Mouse (Mus musculus): ENCODE measurements around the gene Urb1. TPM values are rescaled to one million over a fixed set of nuclear protein-coding genes. Genes with fewer than 3 reads are reported as not detected.

Gene Urb1
- polyA plus RNA-seq, 2 experiments from 2014 or later, result 3.9 to 4.6 TPM

- no peak for ATAC-seq
Observed at GRCm38 (mm10) chr16:90822981-90823380, 12.8 kb upstream of the Urb1 start.

GRCm38 (mm10) chr16:90822284-90822935 lies 12.2 kb upstream of the Urb1 start:
- no peak for ATAC-seq

DNA sequence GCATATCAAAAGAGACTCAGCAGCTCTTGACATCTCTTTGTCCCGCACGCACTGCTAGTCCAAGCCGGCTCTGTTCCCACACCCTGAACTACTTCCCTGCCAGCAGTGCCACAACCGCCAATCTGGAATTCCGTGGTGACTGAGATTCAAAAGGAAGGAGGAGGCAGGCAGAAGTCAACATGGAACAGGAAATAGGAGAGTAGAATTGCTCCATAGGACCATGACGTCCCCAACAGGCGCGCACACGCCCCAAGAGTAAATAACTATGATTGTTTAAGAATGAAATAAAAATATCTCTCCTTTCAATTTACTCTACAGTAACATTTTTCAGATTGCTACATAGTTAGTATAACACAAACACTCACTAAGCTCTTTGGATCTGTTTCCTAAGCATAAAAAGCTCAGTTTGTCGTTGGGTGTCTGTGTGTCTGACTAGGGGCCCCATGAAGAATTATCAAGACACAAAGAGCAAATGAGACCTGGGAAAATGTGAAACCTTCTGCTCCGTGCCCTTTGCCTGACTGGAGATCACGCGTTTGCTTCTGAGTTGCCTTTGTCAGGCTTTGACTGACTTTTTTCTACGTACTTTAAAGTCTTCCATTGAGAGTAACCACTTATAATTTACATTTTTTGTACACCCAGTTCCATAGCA lies 11.0 kb upstream of the Urb1 start:
- ATAC-seq, result no peak

GRCm38 (mm10) chr16:90820326-90820725 lies 10.1 kb upstream of the Urb1 start:
- no peak for ATAC-seq

GRCm38 (mm10) chr16:90812086-90812485 lies 1.9 kb upstream of the Urb1 start:
- ATAC-seq, result no peak

GRCm38 (mm10) chr16:90810716-90811256 lies 573 bp upstream of the Urb1 start:
- no peak for ATAC-seq

DNA sequence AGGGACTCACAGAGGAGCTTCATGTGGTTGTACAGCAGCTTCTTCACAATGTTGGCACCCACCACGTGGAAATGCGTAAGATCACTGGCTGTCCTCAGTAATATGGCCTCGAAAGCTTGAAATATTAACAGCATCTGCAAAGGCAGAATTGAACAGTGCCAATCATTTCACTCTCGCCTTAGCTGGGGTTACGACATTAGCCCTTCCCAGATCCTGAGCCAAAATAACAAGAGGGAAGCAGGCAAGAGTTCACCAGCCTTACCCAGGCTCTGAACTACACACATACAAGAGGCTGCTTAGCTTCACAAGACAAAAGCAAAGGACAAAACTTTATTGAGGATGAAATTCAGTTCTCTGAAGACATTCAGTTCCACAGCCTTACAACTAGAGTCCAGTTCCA lies 5.7 kb downstream of the Urb1 start:
- no peak for ATAC-seq

- ATAC-seq, result no peak
Observed at GRCm38 (mm10) chr16:90801928-90802327, 8.3 kb downstream of the Urb1 start.

- ATAC-seq, result no peak
Observed at GRCm38 (mm10) chr16:90801251-90801650, 9.0 kb downstream of the Urb1 start.

GRCm38 (mm10) chr16:90799840-90800239 lies 10.4 kb downstream of the Urb1 start:
- no peak for ATAC-seq

GRCm38 (mm10) chr16:90798848-90799247 lies 11.4 kb downstream of the Urb1 start:
- no peak for ATAC-seq

DNA sequence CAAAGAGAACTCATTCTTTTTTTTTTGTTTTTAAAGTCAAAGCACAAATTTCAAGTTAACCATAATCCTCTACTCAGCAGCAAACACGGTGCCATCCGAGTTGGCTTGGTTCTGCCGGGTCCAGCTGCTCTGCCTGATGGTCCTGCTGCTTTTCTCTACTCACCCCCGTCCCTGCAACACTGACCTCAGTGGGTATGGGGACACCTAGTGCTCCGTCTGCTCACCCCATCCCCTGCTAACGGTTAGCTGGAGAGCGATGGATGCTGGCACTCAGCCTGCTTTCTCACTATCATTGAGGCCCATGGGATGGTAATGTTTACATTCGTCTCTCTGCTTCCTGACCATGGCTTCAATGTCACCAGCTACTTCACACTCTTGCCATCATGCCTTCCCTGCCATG lies 11.8 kb downstream of the Urb1 start:
- no peak for ATAC-seq

- no peak for ATAC-seq
Observed at GRCm38 (mm10) chr16:90794708-90795107, 15.5 kb downstream of the Urb1 start.

- ATAC-seq, result no peak
Observed at GRCm38 (mm10) chr16:90792500-90792899, 17.7 kb downstream of the Urb1 start.

DNA sequence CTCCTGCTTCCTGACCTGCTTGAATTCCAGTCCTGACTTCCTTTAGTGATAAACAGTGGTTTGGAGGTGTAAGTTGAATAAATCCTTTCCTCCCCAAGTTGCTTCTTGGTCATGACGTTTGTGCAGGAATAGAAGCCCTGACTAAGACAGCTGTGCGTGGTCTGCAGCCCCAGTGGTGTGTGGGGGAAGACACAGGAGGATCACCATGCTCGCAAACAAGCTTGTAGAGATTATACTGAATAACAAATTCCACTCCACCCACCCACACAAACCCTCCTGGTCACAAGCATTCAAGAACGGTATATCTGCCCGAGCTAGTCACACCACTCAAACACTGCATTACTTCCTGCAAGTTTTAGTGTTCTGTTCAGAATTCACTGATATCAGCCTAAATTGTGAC lies 18.1 kb downstream of the Urb1 start:
- no peak for ATAC-seq

DNA sequence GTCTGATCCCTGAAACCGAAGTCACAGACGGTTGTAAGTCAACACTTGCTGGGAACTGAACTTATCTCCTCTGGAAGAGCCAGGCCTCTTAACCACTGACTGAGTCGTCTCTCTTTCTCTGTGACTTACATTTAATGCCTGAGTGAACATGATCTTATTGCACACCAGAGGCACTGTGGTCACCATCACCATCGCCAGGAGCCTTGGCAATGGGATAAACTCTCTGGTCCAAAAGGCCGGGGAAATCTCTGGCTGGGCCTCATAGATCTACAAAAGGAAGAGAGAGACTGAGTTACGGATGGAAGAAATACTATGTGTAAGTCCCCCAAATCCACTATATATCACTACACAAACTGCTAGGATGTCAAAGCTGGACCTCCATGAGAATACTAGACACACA lies 19.3 kb downstream of the Urb1 start:
- ATAC-seq, result no peak

DNA sequence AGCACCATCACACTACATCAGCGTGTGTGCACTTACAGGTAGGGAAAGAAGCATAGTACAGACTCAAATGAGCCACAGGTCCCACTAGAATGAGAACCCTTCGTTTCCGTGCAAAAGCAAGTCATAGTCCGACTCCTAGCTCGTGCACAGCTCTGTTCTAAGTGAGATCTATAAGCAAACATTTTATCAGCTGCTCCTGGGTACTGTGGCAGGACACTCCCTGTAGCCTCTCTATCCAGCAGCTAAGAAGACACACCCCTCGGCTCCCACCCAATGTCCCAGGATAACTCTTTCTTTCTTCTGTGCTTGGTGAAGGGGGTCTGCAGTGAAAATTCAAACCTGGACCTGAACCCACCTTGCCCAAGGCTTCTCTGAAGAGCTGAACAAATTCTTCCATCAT lies 21.6 kb downstream of the Urb1 start:
- no peak for ATAC-seq

- ATAC-seq, result no peak
Observed at GRCm38 (mm10) chr16:90785257-90785656, 25.0 kb downstream of the Urb1 start.

- no peak for ATAC-seq
Observed at GRCm38 (mm10) chr16:90783302-90783701, 26.9 kb downstream of the Urb1 start.

- ATAC-seq, result no peak
Observed at GRCm38 (mm10) chr16:90779783-90780182, 30.4 kb downstream of the Urb1 start.

GRCm38 (mm10) chr16:90775946-90776520 lies 34.2 kb downstream of the Urb1 start:
- no peak for ATAC-seq

- no peak for ATAC-seq
Observed at GRCm38 (mm10) chr16:90774646-90775045, 35.6 kb downstream of the Urb1 start.

DNA sequence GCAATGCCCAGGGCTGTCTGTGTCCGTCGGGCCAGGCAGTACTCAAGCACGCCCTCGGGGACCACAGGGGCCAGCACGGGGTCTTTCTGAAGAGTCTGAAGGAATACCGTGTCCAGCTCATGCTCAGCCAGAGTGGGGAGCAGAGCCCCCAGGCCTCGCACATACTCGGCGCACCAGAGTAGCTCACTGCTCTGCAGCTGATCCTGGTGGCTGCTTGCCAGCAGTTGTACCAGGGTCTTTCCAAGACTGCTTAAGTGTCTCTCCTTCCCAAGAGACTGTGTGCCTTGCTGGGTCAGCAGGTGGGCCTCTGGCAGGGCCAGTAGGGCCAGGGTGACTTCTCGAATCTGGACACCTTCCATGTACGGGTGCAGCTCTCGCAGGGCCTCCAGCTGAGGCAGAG lies 36.0 kb downstream of the Urb1 start:
- ATAC-seq, result no peak

DNA sequence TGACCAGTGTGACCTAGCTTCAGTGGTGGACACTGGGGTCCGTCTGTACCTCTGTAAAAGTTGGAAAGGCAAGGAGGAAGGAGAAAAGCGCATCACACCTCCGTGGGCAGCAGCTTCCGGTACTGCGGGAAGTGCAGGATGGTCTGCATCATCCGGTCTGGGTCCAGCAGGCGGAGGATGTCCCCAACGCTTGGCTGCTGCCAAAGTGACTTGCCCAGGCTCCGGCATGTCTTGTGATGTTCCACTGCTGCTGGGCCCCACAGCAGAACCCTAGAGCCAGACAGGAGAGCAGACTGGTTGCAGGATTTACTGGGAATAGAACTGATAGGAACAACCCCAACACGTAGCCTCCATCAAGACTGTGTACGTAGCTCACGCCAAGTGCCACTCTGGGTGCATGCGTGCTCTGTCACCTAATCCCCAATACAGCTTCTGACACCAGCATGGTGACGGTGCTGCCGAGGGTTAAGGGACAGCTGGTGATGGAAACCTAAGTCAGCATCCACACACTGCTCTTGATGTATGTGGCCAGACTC lies 43.2 kb downstream of the Urb1 start:
- ATAC-seq, result no peak

Measured in activated CD4-positive, CD25-positive, alpha-beta regulatory T cell, adult 4 months (primary cell).